Mouse (Mus musculus) duodenum, adult 2 months (tissue): ENCODE results near the gene Olfr1241. TPM values are rescaled to one million over a fixed set of nuclear protein-coding genes. Genes with fewer than 3 reads are reported as not detected.

Experiments
- polyA plus RNA-seq: library from polyadenylated mRNA; depleted of rRNA; stranded (reverse); fragments of >200 nt; gene quantifications from 2 replicates; pipeline ENCODE4 v1.2.3, GENCODE M21; 2012; ENCODE audit warnings: low replicate concordance; rRNA removed

Gene Olfr1241
- not detected in 2 replicates for polyA plus RNA-seq

GRCm38 (mm10) chr2:89487026-89487425, at the start of gene Olfr1241:
TSS of gene Olfr1241 (minus strand) at chr2:89487126.

GRCm38 (mm10) chr2:89531387-89531786, 44.5 kb upstream of the Olfr1241 start, which contains the start of gene Olfr1243:
TSS of gene Olfr1243 (minus strand) at chr2:89531487.

GRCm38 (mm10) chr2:89498235-89498634, 11.3 kb upstream of the Olfr1241 start, which contains the start of gene Olfr1242:
TSS of gene Olfr1242 (minus strand) at chr2:89498335.

GRCm38 (mm10) chr2:89442900-89443299, 44.0 kb downstream of the Olfr1241 start, which contains the start of gene Olfr1240:
TSS of gene Olfr1240 (minus strand) at chr2:89443000.

Other genes starting within 250 kb of the Olfr1241 start
- gene Olfr1228, start 233.1 kb downstream of the Olfr1241 start, polyA plus RNA-seq, result not detected in 2 replicates
- not detected in 2 replicates for gene Olfr1229, start 199.1 kb downstream of the Olfr1241 start, polyA plus RNA-seq
- gene Olfr1230, start 189.9 kb downstream of the Olfr1241 start, polyA plus RNA-seq, result not detected in 2 replicates
- gene Olfr1231, start 180.1 kb downstream of the Olfr1241 start, polyA plus RNA-seq, result not detected in 2 replicates
- gene Olfr1232, start 157.5 kb downstream of the Olfr1241 start, polyA plus RNA-seq, result not detected in 2 replicates
- gene Olfr1233, start 144.7 kb downstream of the Olfr1241 start, polyA plus RNA-seq, result not detected in 2 replicates
- gene Olfr1234, start 122.3 kb downstream of the Olfr1241 start, polyA plus RNA-seq, result not detected in 2 replicates
- not detected in 2 replicates for gene Olfr1238, start 77.5 kb downstream of the Olfr1241 start, polyA plus RNA-seq
- gene Olfr1239, start 66.7 kb downstream of the Olfr1241 start, polyA plus RNA-seq, result not detected in 2 replicates
- gene Olfr1240, start 44.1 kb downstream of the Olfr1241 start, polyA plus RNA-seq, result not detected in 2 replicates
- gene Olfr1242, start 11.2 kb upstream of the Olfr1241 start, polyA plus RNA-seq, result not detected in 2 replicates
- not detected in 2 replicates for gene Olfr1243, start 44.4 kb upstream of the Olfr1241 start, polyA plus RNA-seq
- not detected in 2 replicates for gene Olfr1245, start 91.3 kb upstream of the Olfr1241 start, polyA plus RNA-seq
- gene Olfr1246, start 106.0 kb upstream of the Olfr1241 start, polyA plus RNA-seq, result not detected in 2 replicates
- gene Olfr1247, start 127.0 kb upstream of the Olfr1241 start, polyA plus RNA-seq, result not detected in 2 replicates
- gene Olfr1248, start 131.1 kb upstream of the Olfr1241 start, polyA plus RNA-seq, result not detected in 2 replicates
- not detected in 2 replicates for gene Olfr1249, start 147.9 kb upstream of the Olfr1241 start, polyA plus RNA-seq
- gene Olfr1250, start 174.3 kb upstream of the Olfr1241 start, polyA plus RNA-seq, result not detected in 2 replicates
- not detected in 2 replicates for gene Olfr1251, start 184.8 kb upstream of the Olfr1241 start, polyA plus RNA-seq
- gene Olfr1252, start 237.9 kb upstream of the Olfr1241 start, polyA plus RNA-seq, result not detected in 2 replicates